Mouse (Mus musculus): Measurements from ENCODE around the gene Ppp3ca. TPM values are rescaled to one million over a fixed set of nuclear protein-coding genes. Genes with fewer than 3 reads are reported as not detected.
A peak's percentile ranks its signal among the peaks of the same experiment; 100 is the strongest.

Gene Ppp3ca
- polyA plus RNA-seq, 1 experiment from 2014 or later: 145 TPM

DNA sequence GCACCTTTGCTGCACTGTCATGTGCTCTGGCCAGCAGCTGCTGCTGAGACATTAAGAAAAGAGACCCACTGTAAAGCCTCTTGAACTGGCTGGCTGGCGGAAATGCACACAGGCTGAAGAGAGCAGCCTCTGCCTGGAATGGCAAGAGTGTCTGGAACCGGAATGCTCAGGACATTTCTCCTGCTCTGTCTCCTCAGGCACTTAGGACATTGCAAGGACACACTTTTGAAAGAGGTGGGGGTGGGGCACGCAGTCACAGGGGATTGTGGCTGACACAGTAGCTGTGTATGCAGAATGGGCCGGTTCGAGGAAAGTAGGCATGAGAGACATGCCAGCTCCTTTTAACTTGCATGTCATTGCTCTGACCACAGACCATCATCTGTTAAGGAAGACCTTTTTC is 71.7 kb downstream of the Ppp3ca start:
- H3K4me3 ChIP-seq (replicated peaks; ENCODE audit: low read depth, low read length): no peak overlapping the region
- H3K27me3 ChIP-seq (ENCODE audit: control insufficient read depth, insufficient read depth, low read length): no peaks in the 10 kb centered on the region
- H3K27ac ChIP-seq (replicated peaks; ENCODE audit: low read depth, low read length): no peak overlapping the region
- no peak overlapping the region for H3K4me2 ChIP-seq (ENCODE audit: low read length)
- 79% methylated on average over 5 of the region's 5 CpGs for WGBS
- peaks cover 4% of the 10 kb centered on the region; the same call in 1 of the 2 replicates for H3K4me1 ChIP-seq (ENCODE audit: control insufficient read depth, insufficient read depth, low read length)
- ATAC-seq (ENCODE audit: low FRiP score, low TSS enrichment): no peak
- no peak overlapping the region; the same call in 1 of the 2 replicates for H3K9ac ChIP-seq (replicated peaks; ENCODE audit: low read length)
- no peaks in the 10 kb centered on the region for H3K36me3 ChIP-seq (ENCODE audit: control insufficient read depth, insufficient read depth, low read length)
- DNase-seq: no peak
- no peaks in the 10 kb centered on the region for H3K9me3 ChIP-seq (ENCODE audit: control insufficient read depth, low read length)

DNA sequence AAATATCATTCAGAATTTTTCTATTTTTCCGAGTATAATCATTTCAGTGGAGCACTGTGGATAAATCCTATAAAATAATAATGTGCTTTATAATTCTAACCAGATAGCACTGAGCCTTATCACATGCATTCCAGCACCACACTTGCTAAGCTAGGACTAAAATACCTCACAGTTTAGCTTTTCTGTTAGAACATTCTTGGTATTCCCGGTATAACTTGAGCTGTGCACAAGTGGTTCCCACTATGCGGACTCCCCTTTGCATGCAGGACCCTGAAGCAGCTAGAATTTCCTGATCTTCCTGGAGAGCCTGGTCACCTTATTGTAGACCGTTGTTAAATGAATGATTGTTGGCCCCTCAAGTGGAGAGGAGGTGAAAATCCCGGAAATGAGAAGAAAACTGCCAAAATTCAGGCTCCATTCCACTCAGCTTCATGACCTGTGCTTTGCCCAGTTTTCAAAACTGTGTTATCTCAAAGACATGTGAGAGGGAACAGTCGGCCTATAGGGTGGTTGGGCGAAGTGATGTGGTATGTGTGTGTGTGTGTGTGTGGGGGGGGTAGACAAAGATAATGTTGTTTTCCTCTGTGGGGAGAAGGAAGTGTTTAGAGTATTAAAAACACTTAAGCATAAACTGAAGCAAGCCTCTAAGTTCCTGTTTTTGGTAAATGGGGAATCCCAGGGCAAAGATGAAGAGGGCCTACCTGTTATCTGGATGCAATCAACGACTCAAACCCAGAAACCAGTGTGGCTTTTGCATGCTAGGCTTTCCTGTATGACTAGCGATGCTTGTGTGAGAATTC is 72.5 kb downstream of the Ppp3ca start:
- no peak overlapping the region for H3K4me3 ChIP-seq (replicated peaks; ENCODE audit: low read depth, low read length)
- no peak overlapping the region for H3K4me2 ChIP-seq (ENCODE audit: low read length)
- no peak overlapping the region for H3K27ac ChIP-seq (replicated peaks; ENCODE audit: low read depth, low read length)
- peaks cover 4% of the 10 kb centered on the region; the same call in 1 of the 2 replicates for H3K4me1 ChIP-seq (ENCODE audit: control insufficient read depth, insufficient read depth, low read length)
- H3K9me3 ChIP-seq (ENCODE audit: control insufficient read depth, low read length): no peaks in the 10 kb centered on the region
- WGBS: 91% methylated on average over 9 of the region's 9 CpGs
- ATAC-seq (ENCODE audit: low FRiP score, low TSS enrichment): no peak
- no peak overlapping the region for H3K9ac ChIP-seq (replicated peaks; ENCODE audit: low read length)
- no peaks in the 10 kb centered on the region for H3K36me3 ChIP-seq (ENCODE audit: control insufficient read depth, insufficient read depth, low read length)
- no peak for DNase-seq
- H3K27me3 ChIP-seq (ENCODE audit: control insufficient read depth, insufficient read depth, low read length): no peaks in the 10 kb centered on the region

DNA sequence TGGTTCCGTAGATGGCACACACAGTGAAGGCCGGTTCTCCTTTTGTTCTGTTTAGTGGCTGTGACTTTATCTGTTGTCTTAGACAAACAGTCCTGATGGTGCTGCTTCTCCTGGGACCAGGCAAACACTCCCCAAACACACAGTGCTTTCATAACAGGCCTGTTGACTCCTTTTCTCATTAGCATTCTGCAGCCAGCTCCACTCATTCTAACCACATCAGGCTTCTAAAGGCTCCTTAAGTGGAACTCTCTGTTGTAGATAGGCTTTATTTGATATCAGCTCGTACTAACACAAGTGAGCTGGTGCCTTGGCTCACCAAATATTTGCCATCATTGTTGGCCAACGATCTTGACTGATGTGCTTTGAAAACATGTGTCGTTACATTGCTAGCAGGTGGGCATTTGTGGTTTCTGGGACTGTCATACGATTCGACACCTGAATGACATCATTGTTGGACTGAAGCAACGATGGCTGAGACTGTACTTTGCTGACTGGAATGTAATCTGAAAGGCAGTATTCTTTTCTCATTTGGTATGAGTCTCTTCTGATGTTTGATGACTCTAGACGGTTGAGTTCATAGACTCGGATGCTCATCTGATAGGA is 74.5 kb downstream of the Ppp3ca start:
- H3K9me3 ChIP-seq (ENCODE audit: control insufficient read depth, low read length): no peaks in the 10 kb centered on the region
- WGBS: 77% methylated on average over 10 of the region's 10 CpGs
- peaks cover 4% of the 10 kb centered on the region; the same call in 1 of the 2 replicates for H3K4me1 ChIP-seq (ENCODE audit: control insufficient read depth, insufficient read depth, low read length)
- H3K27ac ChIP-seq (replicated peaks; ENCODE audit: low read depth, low read length): no peak overlapping the region
- H3K27me3 ChIP-seq (ENCODE audit: control insufficient read depth, insufficient read depth, low read length): no peaks in the 10 kb centered on the region
- ATAC-seq (ENCODE audit: low FRiP score, low TSS enrichment) (no peak), DNase-seq (no peak)
- no peaks in the 10 kb centered on the region for H3K36me3 ChIP-seq (ENCODE audit: control insufficient read depth, insufficient read depth, low read length)
- no peak overlapping the region for H3K4me2 ChIP-seq (ENCODE audit: low read length)
- H3K9ac ChIP-seq (replicated peaks; ENCODE audit: low read length): no peak overlapping the region
- no peak overlapping the region for H3K4me3 ChIP-seq (replicated peaks; ENCODE audit: low read depth, low read length)

DNA sequence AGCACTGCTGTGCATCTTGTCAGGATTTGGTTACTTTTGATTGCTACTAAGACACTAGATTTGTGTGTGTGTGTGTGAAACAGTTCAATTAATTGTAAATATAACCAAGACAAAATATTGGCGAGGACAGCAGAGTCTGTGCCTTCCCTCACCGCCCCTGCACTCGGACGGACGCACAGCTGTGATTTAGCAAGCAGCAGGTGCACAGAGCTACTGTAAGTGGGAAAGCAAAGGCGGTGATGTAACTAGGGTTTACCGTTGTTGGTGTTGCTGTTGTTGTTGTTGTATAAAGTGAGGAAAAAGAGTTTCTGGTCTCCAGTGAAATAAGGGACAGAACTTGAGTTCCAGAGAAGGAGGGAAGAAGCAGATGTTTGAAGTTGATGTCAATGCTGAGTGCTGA is 75.5 kb downstream of the Ppp3ca start:
- H3K4me1 ChIP-seq (ENCODE audit: control insufficient read depth, insufficient read depth, low read length): peaks cover 4% of the 10 kb centered on the region; the same call in 1 of the 2 replicates
- WGBS: 83% methylated on average over 7 of the region's 7 CpGs
- no peak for ATAC-seq (ENCODE audit: low FRiP score, low TSS enrichment)

DNA sequence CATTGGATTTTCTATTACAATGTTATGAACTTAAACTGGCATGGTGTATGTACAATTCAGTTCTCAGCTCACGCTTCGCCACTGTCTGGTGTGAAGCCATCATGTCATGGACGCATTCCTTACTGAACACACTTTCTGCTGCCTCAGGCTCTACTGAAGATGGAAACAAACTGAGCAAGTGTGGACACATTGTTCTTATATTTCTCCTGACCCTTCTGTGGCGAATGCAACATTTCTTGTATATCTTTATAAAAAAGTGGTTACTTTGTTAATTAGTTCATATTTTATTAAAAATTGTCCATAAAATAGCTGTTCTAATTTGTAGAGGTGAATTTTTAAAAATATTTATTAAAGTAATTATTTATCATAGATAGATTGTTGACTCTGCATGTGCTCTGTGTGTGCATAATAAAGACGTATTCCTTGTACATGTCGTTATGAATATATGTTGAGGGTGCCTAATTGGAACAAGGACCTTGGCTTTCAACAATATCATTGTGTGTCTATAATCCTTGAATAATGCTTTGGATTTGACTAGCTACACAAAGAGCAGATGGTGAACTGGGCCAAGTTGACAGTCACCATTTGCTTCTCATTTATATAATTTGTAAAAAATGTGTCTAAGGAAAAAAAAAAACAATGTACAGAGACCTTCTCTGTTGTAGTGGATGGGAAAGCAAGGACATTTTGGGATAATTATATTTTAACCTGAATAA is 79.0 kb downstream of the Ppp3ca start:
- H3K27me3 ChIP-seq (ENCODE audit: control insufficient read depth, insufficient read depth, low read length): no peaks in the 10 kb centered on the region
- peaks cover 8% of the 10 kb centered on the region for H3K4me1 ChIP-seq (ENCODE audit: control insufficient read depth, insufficient read depth, low read length)
- no peak overlapping the region for H3K9ac ChIP-seq (replicated peaks; ENCODE audit: low read length)
- DNase-seq (no peak), ATAC-seq (ENCODE audit: low FRiP score, low TSS enrichment) (no peak)
- H3K27ac ChIP-seq (replicated peaks; ENCODE audit: low read depth, low read length): no peak overlapping the region
- H3K4me3 ChIP-seq (replicated peaks; ENCODE audit: low read depth, low read length): no peak overlapping the region
- no peaks in the 10 kb centered on the region for H3K9me3 ChIP-seq (ENCODE audit: control insufficient read depth, low read length)
- H3K4me2 ChIP-seq (ENCODE audit: low read length): no peak overlapping the region
- H3K36me3 ChIP-seq (ENCODE audit: control insufficient read depth, insufficient read depth, low read length): no peaks in the 10 kb centered on the region
- WGBS: 69% methylated on average over 6 of the region's 6 CpGs

More for the DNA sequence above, 75.5 kb downstream of the Ppp3ca start:
- no peak overlapping the region for H3K9ac ChIP-seq (replicated peaks; ENCODE audit: low read length)
- no peaks in the 10 kb centered on the region for H3K36me3 ChIP-seq (ENCODE audit: control insufficient read depth, insufficient read depth, low read length)
- H3K4me2 ChIP-seq (ENCODE audit: low read length): no peak overlapping the region
- H3K4me3 ChIP-seq (replicated peaks; ENCODE audit: low read depth, low read length): no peak overlapping the region
- DNase-seq: no peak
- no peaks in the 10 kb centered on the region for H3K27me3 ChIP-seq (ENCODE audit: control insufficient read depth, insufficient read depth, low read length)
- no peaks in the 10 kb centered on the region for H3K9me3 ChIP-seq (ENCODE audit: control insufficient read depth, low read length)
- no peak overlapping the region for H3K27ac ChIP-seq (replicated peaks; ENCODE audit: low read depth, low read length)

DNA sequence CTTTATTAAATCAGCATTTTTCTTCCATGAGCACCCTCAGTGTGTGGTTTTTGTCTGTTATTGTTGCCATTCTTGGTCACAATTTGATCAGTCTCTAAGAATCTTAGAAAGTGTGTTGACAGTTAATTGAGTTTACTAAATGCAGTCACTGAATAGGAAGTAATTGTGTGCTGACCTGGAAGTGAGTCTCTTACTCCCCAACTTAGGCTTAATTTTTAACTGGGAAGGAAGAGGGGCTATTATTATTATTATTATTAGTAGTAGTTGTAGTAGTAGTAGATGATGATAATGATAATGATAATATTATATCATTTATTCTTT is 79.5 kb downstream of the Ppp3ca start:
- Histone ChIP-seq H3K27me3 (ENCODE audit: control insufficient read depth, insufficient read depth, low read length) (no peaks in the 10 kb centered on the region), H3K4me3 (replicated peaks; ENCODE audit: low read depth, low read length) (no peak overlapping the region), H3K4me1 (ENCODE audit: control insufficient read depth, insufficient read depth, low read length) (peaks cover 8% of the 10 kb centered on the region), H3K27ac (replicated peaks; ENCODE audit: low read depth, low read length) (no peak overlapping the region), H3K4me2 (ENCODE audit: low read length) (no peak overlapping the region), H3K36me3 (ENCODE audit: control insufficient read depth, insufficient read depth, low read length) (no peaks in the 10 kb centered on the region), H3K9ac (replicated peaks; ENCODE audit: low read length) (no peak overlapping the region), H3K9me3 (ENCODE audit: control insufficient read depth, low read length) (no peaks in the 10 kb centered on the region)
- ATAC-seq (ENCODE audit: low FRiP score, low TSS enrichment): no peak
- no peak for DNase-seq

DNA sequence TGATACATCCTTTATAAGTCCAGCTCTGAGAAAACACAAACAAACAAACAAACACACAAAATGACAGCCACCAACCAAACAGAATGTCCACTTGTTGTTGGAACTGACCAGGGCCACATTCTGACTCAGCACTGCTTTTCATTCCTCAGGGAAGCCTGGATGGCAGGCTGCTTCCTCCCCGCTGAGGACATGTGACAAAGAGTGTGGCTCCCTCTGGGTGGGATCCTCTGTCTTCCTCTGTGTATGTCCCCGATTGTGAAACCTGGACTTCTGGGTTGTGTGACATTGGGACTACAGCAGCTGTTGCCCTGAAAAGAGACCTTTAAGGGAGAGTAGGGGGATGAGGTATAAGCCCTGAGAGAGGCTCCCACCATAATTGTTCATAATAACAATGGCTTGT is 80.0 kb downstream of the Ppp3ca start:
- DNase-seq: no peak
- H3K4me2 ChIP-seq (ENCODE audit: low read length): no peak overlapping the region
- no peak for ATAC-seq (ENCODE audit: low FRiP score, low TSS enrichment)
- H3K4me1 ChIP-seq (ENCODE audit: control insufficient read depth, insufficient read depth, low read length): peaks cover 8% of the 10 kb centered on the region
- H3K4me3 ChIP-seq (replicated peaks; ENCODE audit: low read depth, low read length): no peak overlapping the region
- 52% methylated on average over 2 of the region's 2 CpGs for WGBS
- H3K27me3 ChIP-seq (ENCODE audit: control insufficient read depth, insufficient read depth, low read length): no peaks in the 10 kb centered on the region
- H3K9ac ChIP-seq (replicated peaks; ENCODE audit: low read length): no peak overlapping the region
- no peaks in the 10 kb centered on the region for H3K36me3 ChIP-seq (ENCODE audit: control insufficient read depth, insufficient read depth, low read length)
- H3K27ac ChIP-seq (replicated peaks; ENCODE audit: low read depth, low read length): no peak overlapping the region
- no peaks in the 10 kb centered on the region for H3K9me3 ChIP-seq (ENCODE audit: control insufficient read depth, low read length)

DNA sequence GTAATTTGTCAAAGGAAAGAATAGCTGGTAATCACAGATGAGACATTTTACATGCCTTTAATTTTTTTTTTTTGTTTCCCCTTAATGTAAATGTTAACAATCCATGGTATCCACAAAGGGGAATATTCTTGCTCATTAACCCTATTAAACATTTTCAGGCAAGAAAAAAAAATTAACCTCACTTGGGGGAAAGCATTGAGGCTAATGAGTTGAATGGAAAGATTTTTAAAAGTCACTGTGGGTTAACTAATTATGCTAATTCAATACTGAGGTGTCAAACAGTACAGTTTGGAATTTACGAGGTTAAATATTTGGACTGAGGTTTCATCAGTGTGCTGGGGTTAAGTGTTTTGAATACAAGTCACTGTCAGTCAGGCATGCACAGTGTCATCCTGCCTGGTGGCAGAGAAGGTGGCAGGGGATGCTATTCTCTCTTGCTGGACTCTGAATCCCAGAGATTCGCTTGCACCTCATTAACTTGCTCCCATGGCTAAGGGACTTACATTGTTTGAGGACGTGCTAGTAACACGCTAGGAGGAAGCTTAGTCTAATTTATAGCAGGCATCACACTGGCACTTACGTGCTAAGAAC is 82.3 kb downstream of the Ppp3ca start:
- peak; percentile 35 for DNase-seq
- no peak overlapping the region for H3K4me2 ChIP-seq (ENCODE audit: low read length)
- no peaks in the 10 kb centered on the region for H3K9me3 ChIP-seq (ENCODE audit: control insufficient read depth, low read length)
- no peak for ATAC-seq (ENCODE audit: low FRiP score, low TSS enrichment)
- H3K9ac ChIP-seq (replicated peaks; ENCODE audit: low read length): no peak overlapping the region
- WGBS: 45% methylated on average over 5 of the region's 5 CpGs
- H3K36me3 ChIP-seq (ENCODE audit: control insufficient read depth, insufficient read depth, low read length): no peaks in the 10 kb centered on the region
- H3K27me3 ChIP-seq (ENCODE audit: control insufficient read depth, insufficient read depth, low read length): no peaks in the 10 kb centered on the region
- H3K27ac ChIP-seq (replicated peaks; ENCODE audit: low read depth, low read length): 0 out of 2 replicates have a peak overlapping the region, but pooled peaks have one; percentile 9
- no peak overlapping the region for H3K4me3 ChIP-seq (replicated peaks; ENCODE audit: low read depth, low read length)
- H3K4me1 ChIP-seq (ENCODE audit: control insufficient read depth, insufficient read depth, low read length): peaks cover 8% of the 10 kb centered on the region

Measured in midbrain, embryonic 14.5 days (tissue).